In the genomic region with DNA sequence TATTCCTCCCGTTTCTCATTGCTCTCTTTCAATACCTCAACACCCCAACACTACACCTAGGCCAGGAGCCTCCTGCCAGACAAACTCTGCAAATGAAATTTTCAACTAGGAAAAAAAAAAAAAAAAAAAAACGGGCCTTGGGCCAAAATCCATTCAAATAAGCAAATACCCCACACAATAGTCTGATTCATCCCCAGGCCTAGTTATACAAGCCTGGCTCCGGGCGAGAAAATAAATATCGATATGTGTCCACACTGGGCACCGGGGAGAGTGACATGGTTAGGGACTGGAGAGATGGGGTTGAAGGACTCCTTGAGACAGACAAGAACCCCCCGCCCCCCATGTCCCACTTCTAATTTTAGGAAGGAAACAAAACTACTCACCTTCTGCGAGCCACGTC, we compare ENCODE assay signal across 9 mouse cellular contexts. TPM values are rescaled to one million over a fixed set of nuclear protein-coding genes. Genes with fewer than 3 reads are reported as not detected.
DNase-seq lines count a peak whose midpoint lies in the region; ATAC-seq and TF ChIP-seq lines count a peak whose summit lies in the region.
"Had no signal": no experiment of that assay in that cellular context is flagged by ENCODE, and none has a peak within 500 bp of the region (broad histone marks: within the 10 kb centered on the region; RNA-seq: fewer than 3 reads in every experiment).

No protein-coding gene starts in this region.

- no peaks in the 10 kb centered on the region for H3K36me3 ChIP-seq in liver, adult 2 months (ENCODE audit: control insufficient read depth, insufficient read depth, low read length)
- no peaks in the 10 kb centered on the region for H3K36me3 ChIP-seq in embryonic facial prominence, embryonic 13.5 days
- no peaks in the 10 kb centered on the region for H3K36me3 ChIP-seq in intestine, embryonic 15.5 days
- H3K36me3 ChIP-seq in neural tube, embryonic 14.5 days (ENCODE audit: control insufficient read depth, insufficient read depth, low read length), result no peaks in the 10 kb centered on the region

- peak overlapping the region; percentile 98 for H3K4me2 ChIP-seq in embryonic facial prominence, embryonic 13.5 days
- peak overlapping the region; percentile 99 for H3K4me2 ChIP-seq in intestine, embryonic 15.5 days (replicated peaks)
- H3K4me2 ChIP-seq in neural tube, embryonic 14.5 days (ENCODE audit: low read depth, low read length), result peak overlapping the region; percentile 96

- H3K27me3 ChIP-seq in liver, adult 2 months (ENCODE audit: control insufficient read depth, insufficient read depth, low read length), result peaks cover 9% of the 10 kb centered on the region
- peaks cover 68% of the 10 kb centered on the region for H3K27me3 ChIP-seq in embryonic facial prominence, embryonic 13.5 days
- peaks cover 60% of the 10 kb centered on the region for H3K27me3 ChIP-seq in intestine, embryonic 15.5 days (replicated peaks)
- H3K27me3 ChIP-seq in neural tube, embryonic 14.5 days (ENCODE audit: control insufficient read depth, insufficient read depth, low read length), result peaks cover 43% of the 10 kb centered on the region

- H3K9me3 ChIP-seq in embryonic facial prominence, embryonic 13.5 days, result no peaks in the 10 kb centered on the region
- H3K9me3 ChIP-seq in intestine, embryonic 15.5 days, result no peaks in the 10 kb centered on the region
- no peaks in the 10 kb centered on the region for H3K9me3 ChIP-seq in neural tube, embryonic 14.5 days (ENCODE audit: control insufficient read depth, low read length)

- peaks cover 2% of the 10 kb centered on the region; the same call in 1 of the 2 replicates for H3K4me1 ChIP-seq in liver, adult 2 months (ENCODE audit: control insufficient read depth, insufficient read depth, low read length)
- peaks cover 27% of the 10 kb centered on the region for H3K4me1 ChIP-seq in embryonic facial prominence, embryonic 13.5 days
- peaks cover 14% of the 10 kb centered on the region for H3K4me1 ChIP-seq in intestine, embryonic 15.5 days (replicated peaks)
- peaks cover 11% of the 10 kb centered on the region; the same call in 1 of the 2 replicates for H3K4me1 ChIP-seq in neural tube, embryonic 14.5 days (ENCODE audit: control insufficient read depth, insufficient read depth, low read length)

- DNase-seq in liver, adult 2 months (ENCODE audit: extremely low read depth, low read depth, low spot score), result peak; percentile 25
- DNase-seq in liver, result no peak
- DNase-seq in adrenal gland, postnatal 10 days, result no peak
- DNase-seq in left cerebral cortex, adult 11 months (ENCODE audit: low spot score), result no peak
- DNase-seq in kidney, postnatal 4 days, result no peak

- H3K9ac ChIP-seq in liver, adult 2 months (ENCODE audit: low read depth, low read length), result no peak overlapping the region
- H3K9ac ChIP-seq in embryonic facial prominence, embryonic 13.5 days, result peak overlapping the region; percentile 71; the same call in 1 of the 2 replicates
- no peak overlapping the region for H3K9ac ChIP-seq in intestine, embryonic 15.5 days
- no peak overlapping the region for H3K9ac ChIP-seq in neural tube, embryonic 14.5 days (replicated peaks; ENCODE audit: low read depth, low read length)

- no peaks in the 10 kb centered on the region for H3K79me2 ChIP-seq in liver, adult 2 months (ENCODE audit: control insufficient read depth, insufficient read depth, low read length)

- H3K4me3 ChIP-seq in liver, adult 2 months (ENCODE audit: insufficient read depth, low read depth, low read length), result no peak overlapping the region
- H3K4me3 ChIP-seq in embryonic facial prominence, embryonic 13.5 days, result peak overlapping the region; percentile 58
- H3K4me3 ChIP-seq in intestine, embryonic 15.5 days (replicated peaks), result peak overlapping the region; percentile 56; the same call in 1 of the 2 replicates
- H3K4me3 ChIP-seq in neural tube, embryonic 14.5 days (ENCODE audit: low read depth, low read length), result peak overlapping the region; percentile 49; the same call in 1 of the 2 replicates

- no peak for TF ChIP-seq CTCF in liver, adult 2 months (IDR thresholded peaks at IDR 0.05; ENCODE audit: low read depth, low read length)

- H3K27ac ChIP-seq in liver, adult 2 months (replicated peaks; ENCODE audit: insufficient read depth, low read depth, low read length), result no peak overlapping the region
- H3K27ac ChIP-seq in embryonic facial prominence, embryonic 13.5 days, result 0 out of 2 replicates have a peak overlapping the region, but pooled peaks have one; percentile 28
- no peak overlapping the region for H3K27ac ChIP-seq in intestine, embryonic 15.5 days
- H3K27ac ChIP-seq in neural tube, embryonic 14.5 days (ENCODE audit: low read depth, low read length), result no peak overlapping the region

- TF ChIP-seq POLR2A in liver, adult 2 months (IDR thresholded peaks at IDR 0.05; ENCODE audit: extremely low read depth, insufficient read depth, low read length), result no peak

- 31% methylated on average over 9 of the region's 9 CpGs for WGBS in liver, adult 2 months
- WGBS in embryonic facial prominence, embryonic 13.5 days, result 20% methylated on average over 9 of the region's 9 CpGs
- 17% methylated on average over 9 of the region's 9 CpGs for WGBS in intestine, embryonic 15.5 days
- WGBS in neural tube, embryonic 14.5 days, result 18% methylated on average over 9 of the region's 9 CpGs

- ATAC-seq in embryonic facial prominence, embryonic 13.5 days (ENCODE audit: insufficient number of reproducible peaks, insufficient read depth, low FRiP score, low TSS enrichment, low read depth), result no peak
- no peak for ATAC-seq in intestine, embryonic 15.5 days
- ATAC-seq in neural tube, embryonic 14.5 days (ENCODE audit: low read depth), result no peak

RNA-seq across cellular contexts. Expression of a gene that starts 1.6 kb away (rescaled TPM):
- total RNA-seq in liver, adult 2 months (2014; rRNA removed), result 0.18 TPM in 1 of 2 replicates, not detected in the other
- 0.05 and 0.17 TPM in 2 replicates for polyA plus RNA-seq in liver, adult 2 months (2012; rRNA removed)
- 11.1 and 13.2 TPM in 2 replicates for polyA plus RNA-seq in embryonic facial prominence, embryonic 13.5 days (2015; fragmentation: Nextera tagmentation; extraction: Ambion mirVana)
- polyA plus RNA-seq in intestine, embryonic 15.5 days (2015; fragmentation: Nextera tagmentation; extraction: Ambion mirVana), result 4.1 and 5.4 TPM in 2 replicates
- 14.0 and 14.7 TPM in 2 replicates for polyA plus RNA-seq in neural tube, embryonic 14.5 days (2014; fragmentation: Nextera tagmentation; extraction: Ambion mirVana)
- total RNA-seq in adrenal gland, postnatal 10 days (2021), result 1 to 10 TPM; 3.2 to 3.9 TPM
- total RNA-seq: megakaryocyte-erythroid progenitor cell, adult 5-6 weeks had no signal

RNA-seq across cellular contexts. Expression of a gene that starts 50.9 kb away (rescaled TPM):
- 7.7 and 10.5 TPM in 2 replicates for total RNA-seq in liver, adult 2 months (2014; rRNA removed)
- polyA plus RNA-seq in liver, adult 2 months (2012; rRNA removed), result 4.7 and 5.5 TPM in 2 replicates
- 45.0 and 49.0 TPM in 2 replicates for polyA plus RNA-seq in embryonic facial prominence, embryonic 13.5 days (2015; fragmentation: Nextera tagmentation; extraction: Ambion mirVana)
- 22.5 and 26.9 TPM in 2 replicates for polyA plus RNA-seq in intestine, embryonic 15.5 days (2015; fragmentation: Nextera tagmentation; extraction: Ambion mirVana)
- 33.5 and 36.6 TPM in 2 replicates for polyA plus RNA-seq in neural tube, embryonic 14.5 days (2014; fragmentation: Nextera tagmentation; extraction: Ambion mirVana)
- 10 to 100 TPM; 23.6 to 24.4 TPM for total RNA-seq in adrenal gland, postnatal 10 days (2021)
